Mouse (Mus musculus): ENCODE measurements at regions not wholly inside any gene's neighbourhood (a gene's known extent, or its start where the extent isn't known, plus 50 kb on each side); places are given as distances from the start of the nearest gene placed in this dataset.

- no peak for TF ChIP-seq GATA1 (IDR thresholded peaks at IDR 0.05; ENCODE audit: low read depth, low read length)
- TF ChIP-seq ZC3H11A (IDR thresholded peaks at IDR 0.05; ENCODE audit: low read depth, low read length), result no peak
- no peak for TF ChIP-seq USF2 (IDR thresholded peaks at IDR 0.05; ENCODE audit: borderline replicate concordance in 1 of 2, insufficient read depth in 1 of 2, low read depth in 1 of 2, low read length in 2 of 2)
- TF ChIP-seq POLR2A (IDR thresholded peaks at IDR 0.05; ENCODE audit: control insufficient read depth in 1 of 2, insufficient read depth in 1 of 2, low read depth in 1 of 2, low read length in 2 of 2, poor library complexity in 1 of 2), result no peak
- TF ChIP-seq CHD2 (IDR thresholded peaks at IDR 0.05; ENCODE audit: low read length), result no peak
- TF ChIP-seq HCFC1 (IDR thresholded peaks at IDR 0.05; ENCODE audit: low read depth, low read length), result no peak
- TF ChIP-seq CTCF (IDR thresholded peaks at IDR 0.05 in 2 of 3, conservative IDR thresholded peaks at IDR 0.05 in 1 of 3; ENCODE audit: control insufficient read depth in 1 of 3, insufficient read depth in 1 of 3, low read depth in 2 of 3, low read length in 3 of 3, poor library complexity in 1 of 3, severe bottlenecking in 1 of 3), result no peak
Observed at GRCm38 (mm10) chr6:117686212-117686611, 154.8 kb upstream of the Zfp637 start.
